Mouse (Mus musculus): ENCODE results near the gene Ciao1.
A peak's percentile ranks its signal among the peaks of the same experiment; 100 is the strongest.

DNA sequence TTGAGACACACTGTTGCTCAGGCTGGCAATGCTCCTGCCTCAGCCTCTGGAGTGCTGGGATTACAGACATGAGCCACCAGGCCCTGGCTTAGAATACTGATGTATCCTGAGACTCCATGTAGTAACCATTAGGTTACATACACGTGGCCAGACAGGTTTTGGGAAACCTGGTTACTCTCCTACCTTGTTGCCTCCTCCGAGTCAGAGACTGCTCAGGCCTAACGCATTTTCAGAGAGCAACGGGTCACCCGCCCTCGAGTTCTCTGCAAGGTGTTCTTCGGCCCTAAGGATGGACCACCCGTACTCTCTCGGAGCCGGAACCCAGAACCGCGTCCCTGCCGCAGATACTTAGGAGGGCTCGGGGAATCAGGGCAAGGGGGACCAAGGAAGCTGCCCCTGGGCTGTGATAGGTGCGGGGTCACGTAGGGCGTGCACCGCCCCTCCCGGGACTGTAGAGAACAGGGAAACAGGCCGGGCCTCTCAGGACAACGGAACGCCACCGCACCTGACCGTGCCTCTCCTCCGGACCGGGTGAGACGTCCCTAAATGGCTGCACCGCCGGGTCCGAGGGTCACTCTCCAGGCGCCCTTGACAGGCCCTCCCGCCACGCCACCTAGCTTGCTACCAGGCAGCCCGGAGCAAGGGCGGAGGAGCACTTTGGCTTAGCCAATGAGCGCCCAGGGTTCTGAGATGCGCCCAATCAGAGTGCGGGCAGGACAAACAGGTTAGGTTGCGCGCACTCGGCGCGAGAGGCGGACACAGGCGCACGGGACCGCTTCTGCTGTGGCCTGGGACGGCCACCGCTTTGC lies 22.1 kb upstream of the Ciao1 start, which contains the start of gene Stard7:
- TF ChIP-seq CTCF (IDR thresholded peaks at IDR 0.05; ENCODE audit: low read depth) (peak; percentile 53), EP300 (IDR thresholded peaks at IDR 0.05; ENCODE audit: low read depth) (no peak)
